Mouse (Mus musculus): ENCODE measurements at regions not wholly inside any gene's neighbourhood (a gene's known extent, or its start where the extent isn't known, plus 50 kb on each side); places are given as distances from the start of the nearest gene placed in this dataset.
"Not testable (repeated sequence)": the region's sequence is repeated elsewhere in the genome, so short reads cannot be mapped to it uniquely, and the experiment has no call there.

DNA sequence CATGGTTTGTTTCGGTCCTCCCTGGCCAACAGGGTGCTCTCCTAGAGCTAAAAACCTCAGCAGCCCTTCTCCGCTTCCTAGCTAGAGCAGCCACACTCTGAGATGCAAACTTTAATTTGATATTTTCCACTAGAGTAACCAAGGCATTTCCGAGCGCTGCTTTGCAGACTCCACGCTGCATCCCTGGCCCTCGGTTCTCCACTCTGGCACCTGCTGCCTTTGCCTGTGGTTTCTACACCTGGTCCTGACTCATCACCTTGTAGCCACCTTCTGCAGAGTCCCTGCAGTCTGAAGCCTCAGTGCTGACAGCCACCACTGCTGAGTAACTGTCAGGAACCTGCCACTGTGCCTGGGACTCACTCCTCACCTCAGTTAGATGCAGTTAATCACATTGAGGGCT is 124.5 kb downstream of the Suds3 start:
- ATAC-seq (replicated peaks; ENCODE audit: low FRiP score) (no peak), DNase-seq (ENCODE audit: low spot score) (no peak)
- no peaks in the 10 kb centered on the region for H3K36me3 ChIP-seq (ENCODE audit: control insufficient read depth, insufficient read depth, low read length)
- H3K4me2 ChIP-seq: no peak overlapping the region
- H3K27me3 ChIP-seq (replicated peaks; ENCODE audit: control insufficient read depth, insufficient read depth, low read length): no peaks in the 10 kb centered on the region
- no peak overlapping the region for H3K27ac ChIP-seq (ENCODE audit: low read depth, low read length)
- H3K9me3 ChIP-seq (ENCODE audit: control insufficient read depth, low read length): 0 out of 2 replicates have a peak, but pooled peaks cover 4% of the 10 kb centered on the region
- 85% methylated on average over 6 of the region's 6 CpGs for WGBS
- H3K4me3 ChIP-seq (ENCODE audit: low read depth, low read length): no peak overlapping the region
- H3K4me1 ChIP-seq (replicated peaks; ENCODE audit: control insufficient read depth, insufficient read depth, low read length): no peaks in the 10 kb centered on the region
- H3K9ac ChIP-seq (ENCODE audit: low read depth, low read length): no peak overlapping the region

DNA sequence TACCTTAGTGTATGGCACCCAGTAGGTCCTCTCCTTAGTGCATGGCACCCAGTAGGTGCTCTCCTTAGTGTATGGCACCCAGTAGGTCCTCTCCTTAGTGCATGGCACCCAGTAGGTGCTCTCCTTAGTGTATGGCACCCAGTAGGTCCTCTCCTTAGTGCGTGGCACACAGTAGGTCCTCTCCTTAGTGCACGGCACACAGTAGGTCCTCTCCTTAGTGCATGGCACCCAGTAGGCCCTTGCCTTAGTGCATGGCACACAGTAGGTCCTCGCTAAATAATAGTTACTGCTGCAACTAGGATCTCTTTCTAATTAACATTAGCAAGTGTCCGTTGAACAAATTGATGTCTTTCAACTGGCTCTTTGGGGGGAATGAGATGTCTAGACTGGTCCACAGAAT is 144.4 kb downstream of the Suds3 start:
- ATAC-seq (replicated peaks; ENCODE audit: low FRiP score); H3K27ac ChIP-seq (ENCODE audit: low read depth, low read length); H3K27me3 ChIP-seq (replicated peaks; ENCODE audit: control insufficient read depth, insufficient read depth, low read length); H3K4me1 ChIP-seq (replicated peaks; ENCODE audit: control insufficient read depth, insufficient read depth, low read length); H3K4me3 ChIP-seq (ENCODE audit: low read depth, low read length); H3K4me2 ChIP-seq; H3K9ac ChIP-seq (ENCODE audit: low read depth, low read length); H3K36me3 ChIP-seq (ENCODE audit: control insufficient read depth, insufficient read depth, low read length); DNase-seq (ENCODE audit: low spot score); H3K9me3 ChIP-seq (ENCODE audit: control insufficient read depth, low read length): not testable (repeated sequence)
- WGBS: 77% methylated on average over 4 of the region's 4 CpGs

DNA sequence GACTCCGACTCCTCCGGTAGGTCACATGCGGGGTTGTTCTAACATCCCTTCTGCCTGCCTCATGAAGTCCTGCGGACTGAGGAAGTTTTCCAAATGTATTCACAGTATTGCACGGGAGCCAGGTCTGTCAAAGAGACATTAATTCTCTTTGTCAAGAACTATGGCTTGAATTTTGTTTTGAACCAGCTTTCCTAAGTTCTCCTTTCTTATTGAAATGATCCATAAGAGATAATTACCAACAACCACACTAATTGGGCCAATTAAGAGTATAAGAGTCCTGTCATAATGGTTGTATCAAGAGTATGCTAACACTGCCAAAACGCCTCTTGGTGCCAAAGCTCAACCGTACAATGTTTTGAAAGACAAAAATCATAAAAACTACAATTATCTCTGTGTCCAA is 151.7 kb downstream of the Suds3 start:
- no peak overlapping the region for H3K27ac ChIP-seq (ENCODE audit: low read depth, low read length)
- DNase-seq (ENCODE audit: low spot score) (no peak), ATAC-seq (replicated peaks; ENCODE audit: low FRiP score) (no peak)
- H3K9ac ChIP-seq (ENCODE audit: low read depth, low read length): no peak overlapping the region
- WGBS: 92% methylated on average over 7 of the region's 7 CpGs
- H3K4me3 ChIP-seq (ENCODE audit: low read depth, low read length): no peak overlapping the region
- 0 out of 2 replicates have a peak, but pooled peaks cover 3% of the 10 kb centered on the region for H3K9me3 ChIP-seq (ENCODE audit: control insufficient read depth, low read length)
- no peaks in the 10 kb centered on the region for H3K36me3 ChIP-seq (ENCODE audit: control insufficient read depth, insufficient read depth, low read length)
- no peaks in the 10 kb centered on the region for H3K27me3 ChIP-seq (replicated peaks; ENCODE audit: control insufficient read depth, insufficient read depth, low read length)
- no peak overlapping the region for H3K4me2 ChIP-seq
- no peaks in the 10 kb centered on the region for H3K4me1 ChIP-seq (replicated peaks; ENCODE audit: control insufficient read depth, insufficient read depth, low read length)

DNA sequence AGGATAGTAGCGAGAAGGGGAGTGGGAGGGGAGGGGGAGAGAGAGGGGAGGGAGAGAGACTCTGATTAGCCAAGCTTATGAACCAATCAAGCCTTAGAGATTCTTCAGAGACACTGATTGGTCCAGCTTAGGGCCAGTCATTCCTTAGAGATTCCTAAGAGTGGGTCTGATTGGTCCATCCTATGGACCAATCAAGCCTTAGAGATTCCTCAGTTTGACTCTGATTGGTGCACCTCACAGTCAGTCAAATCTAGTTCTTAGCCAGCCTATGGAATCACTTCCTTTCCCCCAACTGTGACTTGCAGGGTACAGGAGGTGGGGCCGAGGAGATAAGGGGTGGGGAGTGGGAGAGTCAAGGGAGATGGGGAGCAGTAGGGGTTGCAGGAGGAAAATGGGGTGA is 152.8 kb downstream of the Suds3 start:
- ATAC-seq (replicated peaks; ENCODE audit: low FRiP score) (no peak), DNase-seq (ENCODE audit: low spot score) (no peak)
- Histone ChIP-seq H3K27me3 (replicated peaks; ENCODE audit: control insufficient read depth, insufficient read depth, low read length) (no peaks in the 10 kb centered on the region), H3K4me3 (ENCODE audit: low read depth, low read length) (no peak overlapping the region), H3K4me1 (replicated peaks; ENCODE audit: control insufficient read depth, insufficient read depth, low read length) (no peaks in the 10 kb centered on the region), H3K9me3 (ENCODE audit: control insufficient read depth, low read length) (0 out of 2 replicates have a peak, but pooled peaks cover 3% of the 10 kb centered on the region), H3K27ac (ENCODE audit: low read depth, low read length) (no peak overlapping the region), H3K36me3 (ENCODE audit: control insufficient read depth, insufficient read depth, low read length) (no peaks in the 10 kb centered on the region), H3K4me2 (no peak overlapping the region), H3K9ac (ENCODE audit: low read depth, low read length) (no peak overlapping the region)
- 70% methylated on average over 2 of the region's 2 CpGs for WGBS

DNA sequence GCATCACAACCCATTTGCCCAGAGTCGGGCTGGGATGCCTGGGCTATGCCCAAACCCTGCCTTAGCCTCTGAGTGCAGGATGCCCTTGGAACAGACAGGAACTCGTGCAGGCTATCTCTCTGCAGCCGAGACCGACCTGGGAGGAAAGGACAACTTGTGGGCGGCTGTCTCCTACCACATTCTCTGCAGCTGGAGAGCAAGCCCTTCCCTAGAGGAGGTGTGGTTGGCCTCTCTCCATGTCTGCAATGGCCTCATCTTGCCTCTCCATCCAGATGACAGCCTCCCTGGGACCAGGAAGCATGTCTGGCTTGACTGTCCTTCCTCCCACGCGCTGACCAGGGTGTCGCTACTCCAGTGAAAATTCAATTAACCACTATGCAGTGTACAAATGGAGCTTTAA is 155.9 kb downstream of the Suds3 start:
- no peak for DNase-seq (ENCODE audit: low spot score)
- no peaks in the 10 kb centered on the region for H3K36me3 ChIP-seq (ENCODE audit: control insufficient read depth, insufficient read depth, low read length)
- no peak overlapping the region for H3K27ac ChIP-seq (ENCODE audit: low read depth, low read length)
- H3K9me3 ChIP-seq (ENCODE audit: control insufficient read depth, low read length): peaks cover 3% of the 10 kb centered on the region; the same call in 1 of the 2 replicates
- H3K9ac ChIP-seq (ENCODE audit: low read depth, low read length): no peak overlapping the region
- no peak overlapping the region for H3K4me3 ChIP-seq (ENCODE audit: low read depth, low read length)
- WGBS: 64% methylated on average over 8 of the region's 8 CpGs
- H3K4me1 ChIP-seq (replicated peaks; ENCODE audit: control insufficient read depth, insufficient read depth, low read length): no peaks in the 10 kb centered on the region
- ATAC-seq (replicated peaks; ENCODE audit: low FRiP score): no peak
- H3K4me2 ChIP-seq: no peak overlapping the region
- no peaks in the 10 kb centered on the region for H3K27me3 ChIP-seq (replicated peaks; ENCODE audit: control insufficient read depth, insufficient read depth, low read length)

DNA sequence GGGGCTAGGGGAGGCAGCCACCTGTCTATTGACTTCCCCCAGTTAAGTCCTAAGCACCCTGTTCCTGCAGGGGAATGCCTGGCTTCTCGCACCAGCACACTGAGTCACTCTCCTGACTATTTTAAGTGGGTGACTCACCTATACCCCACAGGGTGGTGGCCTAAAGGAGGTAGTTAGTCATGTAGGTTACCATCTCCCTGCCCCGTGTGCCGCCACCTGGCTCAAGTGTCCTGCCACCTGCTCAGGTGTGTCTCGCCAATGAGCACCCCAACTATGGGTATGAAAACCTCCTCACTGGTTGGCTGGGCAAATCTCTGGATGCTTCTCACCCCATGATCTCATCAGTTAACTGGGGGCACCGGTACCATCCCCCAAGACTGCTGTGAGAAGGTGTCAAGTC is 157.8 kb downstream of the Suds3 start:
- H3K9ac ChIP-seq (ENCODE audit: low read depth, low read length): no peak overlapping the region
- ATAC-seq (replicated peaks; ENCODE audit: low FRiP score) (no peak), DNase-seq (ENCODE audit: low spot score) (no peak)
- no peak overlapping the region for H3K4me3 ChIP-seq (ENCODE audit: low read depth, low read length)
- H3K36me3 ChIP-seq (ENCODE audit: control insufficient read depth, insufficient read depth, low read length): no peaks in the 10 kb centered on the region
- 67% methylated on average over 5 of the region's 5 CpGs for WGBS
- peaks cover 3% of the 10 kb centered on the region; the same call in 1 of the 2 replicates for H3K9me3 ChIP-seq (ENCODE audit: control insufficient read depth, low read length)
- no peak overlapping the region for H3K27ac ChIP-seq (ENCODE audit: low read depth, low read length)
- H3K4me1 ChIP-seq (replicated peaks; ENCODE audit: control insufficient read depth, insufficient read depth, low read length): no peaks in the 10 kb centered on the region
- no peak overlapping the region for H3K4me2 ChIP-seq
- no peaks in the 10 kb centered on the region for H3K27me3 ChIP-seq (replicated peaks; ENCODE audit: control insufficient read depth, insufficient read depth, low read length)

DNA sequence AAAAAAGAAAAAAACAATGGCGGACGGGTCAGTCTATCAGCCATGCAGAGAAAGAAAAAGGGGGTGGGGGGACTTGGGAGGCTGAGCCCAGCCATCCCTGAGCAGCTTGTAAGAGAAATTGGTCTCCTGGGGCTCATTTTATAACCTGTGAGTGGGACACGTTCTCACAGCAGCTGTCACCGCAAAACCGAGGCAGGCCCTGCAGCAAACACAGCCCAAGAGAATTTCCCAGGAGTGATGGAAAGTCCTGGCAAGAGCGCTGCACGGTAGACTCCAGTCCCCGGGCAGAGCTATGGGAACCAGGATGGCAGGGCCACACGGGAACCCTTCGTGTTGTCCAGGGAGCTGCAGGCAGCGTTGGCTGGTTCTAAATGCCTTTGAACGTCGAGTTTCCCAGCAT is 159.3 kb downstream of the Suds3 start:
- no peaks in the 10 kb centered on the region for H3K4me1 ChIP-seq (replicated peaks; ENCODE audit: control insufficient read depth, insufficient read depth, low read length)
- H3K27ac ChIP-seq (ENCODE audit: low read depth, low read length): no peak overlapping the region
- no peak for DNase-seq (ENCODE audit: low spot score)
- WGBS: 76% methylated on average over 13 of the region's 13 CpGs
- H3K36me3 ChIP-seq (ENCODE audit: control insufficient read depth, insufficient read depth, low read length): no peaks in the 10 kb centered on the region
- no peak overlapping the region for H3K9ac ChIP-seq (ENCODE audit: low read depth, low read length)
- ATAC-seq (replicated peaks; ENCODE audit: low FRiP score): no peak
- H3K4me3 ChIP-seq (ENCODE audit: low read depth, low read length): no peak overlapping the region
- peaks cover 3% of the 10 kb centered on the region; the same call in 1 of the 2 replicates for H3K9me3 ChIP-seq (ENCODE audit: control insufficient read depth, low read length)
- H3K27me3 ChIP-seq (replicated peaks; ENCODE audit: control insufficient read depth, insufficient read depth, low read length): no peaks in the 10 kb centered on the region
- no peak overlapping the region for H3K4me2 ChIP-seq

DNA sequence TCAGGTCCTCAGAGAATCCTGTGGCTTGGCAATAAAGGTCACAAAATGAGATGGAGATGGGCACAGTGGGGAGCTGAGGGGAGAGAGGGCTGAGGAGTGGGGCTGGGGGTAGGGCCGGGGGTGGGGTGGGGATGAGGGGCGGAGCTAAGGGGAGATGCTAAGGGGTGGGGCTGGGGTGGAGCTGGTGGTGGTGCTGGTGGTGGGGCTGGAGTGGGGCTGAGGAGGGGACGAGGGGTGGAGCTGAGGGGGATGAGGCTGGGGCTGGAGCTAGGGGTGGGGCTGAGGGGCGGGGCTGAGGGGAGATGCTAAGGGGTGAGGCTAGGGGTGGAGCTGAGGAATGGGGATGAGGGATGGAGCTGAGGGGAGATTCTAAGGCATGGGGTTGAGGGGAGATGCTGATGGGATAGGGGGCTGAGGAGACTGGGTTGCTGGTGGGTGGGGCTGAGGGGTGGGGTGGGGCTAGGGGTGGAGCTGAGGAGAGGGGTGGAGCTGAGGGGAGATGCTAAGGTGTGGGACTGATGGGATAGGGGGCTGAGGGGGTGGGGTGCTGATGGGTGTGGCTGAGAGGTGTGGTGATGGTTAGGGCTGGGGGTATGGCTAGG is 165.5 kb downstream of the Suds3 start:
- Histone ChIP-seq H3K36me3 (ENCODE audit: control insufficient read depth, insufficient read depth, low read length) (no peaks in the 10 kb centered on the region), H3K9ac (ENCODE audit: low read depth, low read length) (no peak overlapping the region), H3K4me1 (replicated peaks; ENCODE audit: control insufficient read depth, insufficient read depth, low read length) (no peaks in the 10 kb centered on the region), H3K4me2 (no peak overlapping the region), H3K9me3 (ENCODE audit: control insufficient read depth, low read length) (no peaks in the 10 kb centered on the region), H3K27ac (ENCODE audit: low read depth, low read length) (no peak overlapping the region), H3K27me3 (replicated peaks; ENCODE audit: control insufficient read depth, insufficient read depth, low read length) (no peaks in the 10 kb centered on the region), H3K4me3 (ENCODE audit: low read depth, low read length) (no peak overlapping the region)
- ATAC-seq (replicated peaks; ENCODE audit: low FRiP score) (no peak), DNase-seq (ENCODE audit: low spot score) (no peak)
- 18% methylated on average over 4 of the region's 4 CpGs for WGBS

DNA sequence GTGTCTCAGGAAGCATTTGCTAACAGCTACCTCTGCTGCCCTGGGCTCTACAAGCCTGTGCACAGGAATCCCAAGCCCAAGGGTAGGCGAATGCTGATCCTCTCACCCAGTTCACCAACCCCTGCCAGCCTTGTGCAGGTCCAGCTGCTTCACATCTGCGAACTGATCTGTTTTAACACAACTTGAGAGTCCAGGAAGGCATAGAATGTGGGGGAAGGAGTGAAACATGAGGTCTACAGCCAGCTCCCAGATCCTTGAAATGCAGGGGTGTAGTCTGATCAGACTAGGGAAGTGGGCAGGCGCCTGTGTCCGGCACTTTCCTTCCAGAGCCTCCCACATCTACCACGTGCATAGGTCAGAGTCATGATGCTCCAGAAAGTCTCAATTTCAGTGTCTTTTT is 181.3 kb downstream of the Suds3 start:
- no peak overlapping the region for H3K27ac ChIP-seq (ENCODE audit: low read depth, low read length)
- 60% methylated on average over 5 of the region's 5 CpGs for WGBS

More for the DNA sequence above, 181.3 kb downstream of the Suds3 start:
- Histone ChIP-seq H3K9me3 (ENCODE audit: control insufficient read depth, low read length) (no peaks in the 10 kb centered on the region), H3K36me3 (ENCODE audit: control insufficient read depth, insufficient read depth, low read length) (no peaks in the 10 kb centered on the region), H3K4me3 (ENCODE audit: low read depth, low read length) (no peak overlapping the region), H3K4me2 (no peak overlapping the region), H3K27me3 (replicated peaks; ENCODE audit: control insufficient read depth, insufficient read depth, low read length) (no peaks in the 10 kb centered on the region), H3K9ac (ENCODE audit: low read depth, low read length) (no peak overlapping the region), H3K4me1 (replicated peaks; ENCODE audit: control insufficient read depth, insufficient read depth, low read length) (no peaks in the 10 kb centered on the region)
- no peak for ATAC-seq (replicated peaks; ENCODE audit: low FRiP score)
- DNase-seq (ENCODE audit: low spot score): no peak

Data from liver, embryonic 11.5 days (tissue).